Mouse (Mus musculus) embryonic facial prominence, embryonic 12.5 days (tissue): ENCODE measurements around the gene Tmem182. TPM values are rescaled to one million over a fixed set of nuclear protein-coding genes. Genes with fewer than 3 reads are reported as not detected.

Source experiments
- ATAC-seq: fragments of 200-750 bp; cut with Nextera tagmentation; 2 replicates; pipeline ENCODE4 v1.8.0; 2017; ENCODE audit not compliant: insufficient number of reproducible peaks, insufficient read depth, low FRiP score, low TSS enrichment
- H3K27ac ChIP-seq: fragments of 300-500 bp; sonication (generic); 2 replicates; pipeline ENCODE4 v1.5.1; 2016; ENCODE audit warnings: mild to moderate bottlenecking
- H3K27me3 ChIP-seq: fragments of 300-500 bp; sonication (generic); 2 replicates; pipeline ENCODE4 v1.6.1; 2016; ENCODE audit warnings: mild to moderate bottlenecking, moderate library complexity
- H3K36me3 ChIP-seq: fragments of 300-500 bp; sonication (generic); 2 replicates; pipeline ENCODE4 v1.6.1; 2016; ENCODE audit warnings: mild to moderate bottlenecking
- H3K4me1 ChIP-seq: fragments of 300-500 bp; sonication (generic); 2 replicates; pipeline ENCODE4 v1.6.1; 2016
- H3K4me2 ChIP-seq: fragments of 300-500 bp; sonication (generic); replicated peaks from 2 replicates; pipeline ENCODE4 v1.6.1; 2016; ENCODE audit warnings: mild to moderate bottlenecking, moderate library complexity
- H3K4me3 ChIP-seq: fragments of 300-500 bp; sonication (generic); 2 replicates; pipeline ENCODE4 v1.5.1; 2016; ENCODE audit warnings: mild to moderate bottlenecking
- H3K9ac ChIP-seq: fragments of 300-500 bp; sonication (generic); 2 replicates; pipeline ENCODE4 v1.6.1; 2016; ENCODE audit warnings: mild to moderate bottlenecking, moderate library complexity
- H3K9me3 ChIP-seq: fragments of 300-500 bp; sonication (generic); 2 replicates; pipeline ENCODE4 v1.6.1; 2016; ENCODE audit warnings: mild to moderate bottlenecking, moderate library complexity
- WGBS: fragments of 180-500 bp; shearing (Covaris S2); methylation state at CpG from one replicate; pipeline ENCODE4 v1.1.7; 2016; 5-methylcytosine and 5-hydroxymethylcytosine counted together
- polyA plus RNA-seq: library from polyadenylated mRNA; unstranded; fragments of >200 nt; fragmentation: Nextera tagmentation; extraction: Ambion mirVana; gene quantifications from 2 replicates; pipeline ENCODE4 v1.2.1, GENCODE M21; 2016

The Tmem182 gene
- polyA plus RNA-seq, 1 experiment from 2014 or later = 0.69 TPM

DNA sequence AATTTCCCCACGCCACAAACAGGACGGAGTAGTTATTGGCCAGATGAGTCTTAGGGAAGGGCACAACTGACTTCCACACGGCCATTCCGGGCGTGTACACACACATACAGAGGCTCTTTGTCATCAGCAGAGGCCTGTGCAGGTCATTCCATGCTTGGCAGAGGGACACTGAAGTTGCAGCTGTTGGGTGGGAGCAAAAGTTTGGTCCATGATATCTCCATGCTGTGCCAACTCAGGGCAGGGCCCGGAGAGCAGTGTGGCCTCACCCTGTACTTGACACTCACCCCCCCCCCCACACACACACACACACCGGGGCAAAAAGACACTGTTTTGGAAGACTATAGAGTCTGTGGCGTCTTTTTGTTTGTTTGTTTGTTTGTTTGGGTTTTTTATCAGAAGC is 35.2 kb downstream of the Tmem182 start:
- Histone ChIP-seq H3K4me2 (no peak overlapping the region), H3K36me3 (no peaks in the 10 kb centered on the region), H3K27me3 (no peaks in the 10 kb centered on the region), H3K9ac (no peak overlapping the region), H3K27ac (no peak overlapping the region), H3K4me1 (peaks cover 5% of the 10 kb centered on the region; the same call in 1 of the 2 replicates), H3K9me3 (no peaks in the 10 kb centered on the region), H3K4me3 (no peak overlapping the region)
- WGBS = 83% methylated on average over 8 of the region's 8 CpGs
- no peak for ATAC-seq

GRCm38 (mm10) chr1:40841032-40841761 is 35.8 kb downstream of the Tmem182 start:
- H3K9me3 ChIP-seq = no peaks in the 10 kb centered on the region
- no peaks in the 10 kb centered on the region for H3K36me3 ChIP-seq
- peaks cover 5% of the 10 kb centered on the region; the same call in 1 of the 2 replicates for H3K4me1 ChIP-seq
- H3K27ac ChIP-seq = no peak overlapping the region
- H3K4me2 ChIP-seq = no peak overlapping the region
- no peak overlapping the region for H3K9ac ChIP-seq
- ATAC-seq = no peak
- WGBS = 79% methylated on average over 5 of the region's 5 CpGs
- H3K4me3 ChIP-seq = no peak overlapping the region
- no peaks in the 10 kb centered on the region for H3K27me3 ChIP-seq

DNA sequence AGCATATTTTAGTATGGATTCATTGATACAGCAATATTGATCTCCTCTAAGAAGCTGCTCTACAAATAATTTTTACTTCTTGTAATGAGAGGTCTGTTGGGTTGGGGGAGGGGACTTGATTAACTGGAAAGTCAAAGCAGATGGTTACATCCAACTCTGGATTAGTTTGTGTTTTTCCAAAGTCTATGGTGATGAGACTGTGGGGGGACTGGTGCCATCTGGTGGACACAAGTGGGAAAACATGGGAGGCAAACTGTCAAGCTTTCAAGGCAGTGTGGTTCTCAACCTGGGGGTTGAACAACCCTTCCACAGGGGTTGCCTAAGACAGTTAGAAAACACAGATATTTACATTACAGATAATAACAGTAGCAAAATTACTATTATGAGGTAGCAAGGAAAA is 39.2 kb downstream of the Tmem182 start:
- H3K4me3 ChIP-seq = no peak overlapping the region
- H3K4me1 ChIP-seq = peaks cover 5% of the 10 kb centered on the region; the same call in 1 of the 2 replicates
- ATAC-seq = no peak
- no peaks in the 10 kb centered on the region for H3K27me3 ChIP-seq
- H3K27ac ChIP-seq = no peak overlapping the region
- no peak overlapping the region for H3K4me2 ChIP-seq
- H3K9me3 ChIP-seq = no peaks in the 10 kb centered on the region
- no peak overlapping the region for H3K9ac ChIP-seq
- H3K36me3 ChIP-seq = no peaks in the 10 kb centered on the region

DNA sequence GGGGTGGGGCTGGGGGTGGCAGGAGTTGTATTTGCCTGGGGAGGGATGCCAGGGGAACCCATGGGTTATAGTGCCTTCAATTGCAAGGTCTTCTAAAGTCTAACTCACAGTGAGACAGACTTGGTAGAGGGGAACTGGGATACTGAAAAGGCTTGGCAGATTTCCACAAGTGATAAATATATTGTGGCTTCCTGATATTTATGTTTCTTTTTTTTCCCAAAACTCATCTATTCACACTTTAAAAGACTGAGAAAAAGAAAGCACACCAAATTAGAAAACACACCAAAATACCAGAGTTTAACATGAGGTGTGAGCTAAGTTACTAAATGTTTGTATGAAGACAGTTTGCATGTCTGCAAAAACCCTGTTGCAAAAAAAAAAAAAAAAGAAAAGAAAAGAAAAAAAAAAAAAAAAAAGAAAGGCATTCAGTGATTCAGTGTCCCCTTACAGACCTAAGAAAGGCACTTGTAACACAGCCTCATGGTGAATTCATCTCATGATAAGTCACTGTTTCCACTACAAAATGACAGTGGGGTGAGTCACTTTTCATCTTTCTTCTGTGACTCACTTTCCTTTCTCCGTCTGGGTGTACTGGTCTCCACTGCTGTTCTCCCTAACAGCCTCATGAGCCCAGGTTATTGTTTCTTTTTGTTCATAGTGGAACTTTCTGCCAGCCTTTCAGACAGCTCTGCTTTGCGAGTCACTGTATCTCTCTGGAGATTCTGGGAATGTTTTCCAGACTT is 42.0 kb downstream of the Tmem182 start:
- Histone ChIP-seq H3K27ac (no peak overlapping the region), H3K4me2 (no peak overlapping the region), H3K36me3 (no peaks in the 10 kb centered on the region), H3K9me3 (no peaks in the 10 kb centered on the region), H3K4me1 (no peaks in the 10 kb centered on the region), H3K27me3 (no peaks in the 10 kb centered on the region), H3K9ac (no peak overlapping the region), H3K4me3 (no peak overlapping the region)
- WGBS = 70% methylated on average over 2 of the region's 2 CpGs
- ATAC-seq = no peak

GRCm38 (mm10) chr1:40851286-40851685 is 45.9 kb downstream of the Tmem182 start:
- no peaks in the 10 kb centered on the region for H3K4me1 ChIP-seq
- H3K4me3 ChIP-seq = no peak overlapping the region
- no peak for ATAC-seq
- H3K27me3 ChIP-seq = no peaks in the 10 kb centered on the region
- H3K27ac ChIP-seq = no peak overlapping the region
- no peaks in the 10 kb centered on the region for H3K36me3 ChIP-seq
- H3K9ac ChIP-seq = no peak overlapping the region
- H3K9me3 ChIP-seq = no peaks in the 10 kb centered on the region
- H3K4me2 ChIP-seq = no peak overlapping the region

- no peak for ATAC-seq
- Histone ChIP-seq H3K9ac (no peak overlapping the region), H3K27ac (no peak overlapping the region), H3K9me3 (no peaks in the 10 kb centered on the region), H3K36me3 (no peaks in the 10 kb centered on the region), H3K4me1 (no peaks in the 10 kb centered on the region), H3K4me3 (no peak overlapping the region), H3K27me3 (no peaks in the 10 kb centered on the region), H3K4me2 (no peak overlapping the region)
- WGBS = 60% methylated on average over 1 of the region's 1 CpGs
Observed at GRCm38 (mm10) chr1:40855268-40855667, 49.9 kb downstream of the Tmem182 start.

DNA sequence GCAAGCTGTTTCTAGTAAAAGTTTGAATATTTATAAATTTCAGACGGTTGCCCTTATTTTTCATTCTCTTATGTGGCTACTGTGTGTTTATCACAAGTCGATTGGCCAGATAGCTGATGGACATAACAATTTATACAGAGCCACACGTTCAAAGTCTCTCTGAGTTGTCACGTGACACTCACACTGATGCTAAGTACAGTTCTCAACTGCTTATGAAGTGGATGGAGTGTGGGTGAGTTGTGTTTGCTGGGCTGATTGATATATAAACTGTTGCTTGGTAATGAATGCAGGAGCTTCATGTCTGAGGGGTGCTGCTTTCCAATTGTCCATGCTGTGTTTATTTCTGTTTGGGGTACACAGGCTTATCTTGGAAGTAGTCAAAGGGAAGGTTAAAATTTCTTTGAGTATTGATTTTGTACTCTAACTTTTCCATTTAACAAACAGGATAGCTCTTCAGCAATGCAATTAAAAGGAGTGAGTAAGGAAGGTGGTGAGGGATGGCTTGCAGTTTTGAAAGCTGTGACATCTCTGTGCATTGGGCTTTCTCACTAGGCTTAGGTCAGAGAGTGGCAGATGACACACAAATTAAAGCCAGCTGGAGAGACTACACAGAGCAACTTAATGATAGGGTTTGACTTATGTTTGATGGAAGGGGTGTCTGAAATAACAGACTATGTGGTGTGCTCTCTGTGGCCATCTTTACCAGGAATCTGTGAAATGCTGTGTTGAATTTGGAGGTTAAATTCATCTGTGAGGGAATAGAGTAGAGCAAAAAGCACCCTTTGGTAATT is 51.6 kb downstream of the Tmem182 start:
- no peak for ATAC-seq
- H3K9ac ChIP-seq = no peak overlapping the region
- H3K9me3 ChIP-seq = no peaks in the 10 kb centered on the region
- no peak overlapping the region for H3K4me2 ChIP-seq
- H3K27me3 ChIP-seq = no peaks in the 10 kb centered on the region
- no peak overlapping the region for H3K4me3 ChIP-seq
- no peak overlapping the region for H3K27ac ChIP-seq
- H3K36me3 ChIP-seq = no peaks in the 10 kb centered on the region
- 72% methylated on average over 4 of the region's 4 CpGs for WGBS
- no peaks in the 10 kb centered on the region for H3K4me1 ChIP-seq

DNA sequence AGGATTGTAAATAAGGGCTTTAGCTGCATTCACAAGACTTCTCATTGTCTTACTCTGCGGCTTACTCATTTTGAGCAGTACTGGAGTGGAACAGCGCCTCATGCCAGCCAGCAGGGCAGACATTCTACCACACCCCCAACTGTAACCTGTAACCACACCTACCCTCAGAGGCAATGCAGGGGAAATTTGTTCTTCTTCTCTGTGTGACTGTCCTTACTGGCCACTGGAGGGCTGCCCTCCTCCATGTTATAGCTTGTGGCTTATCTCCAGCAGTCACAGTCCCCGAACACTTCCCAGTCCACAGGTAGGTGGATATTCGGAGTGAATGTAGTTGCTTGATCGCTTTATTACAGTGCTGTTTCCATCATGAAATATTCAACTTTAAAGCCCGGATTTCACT is 59.6 kb downstream of the Tmem182 start:
- Histone ChIP-seq H3K27me3 (no peaks in the 10 kb centered on the region), H3K9ac (no peak overlapping the region), H3K9me3 (no peaks in the 10 kb centered on the region), H3K27ac (no peak overlapping the region), H3K36me3 (no peaks in the 10 kb centered on the region), H3K4me3 (no peak overlapping the region), H3K4me1 (no peaks in the 10 kb centered on the region), H3K4me2 (no peak overlapping the region)
- 81% methylated on average over 6 of the region's 6 CpGs for WGBS
- ATAC-seq = no peak

- WGBS = 84% methylated on average over 3 of the region's 3 CpGs
- H3K4me2 ChIP-seq = no peak overlapping the region
- no peak overlapping the region for H3K27ac ChIP-seq
- no peak for ATAC-seq
- no peaks in the 10 kb centered on the region for H3K9me3 ChIP-seq
- no peak overlapping the region for H3K9ac ChIP-seq
- H3K4me3 ChIP-seq = no peak overlapping the region
- no peaks in the 10 kb centered on the region for H3K27me3 ChIP-seq
- H3K36me3 ChIP-seq = no peaks in the 10 kb centered on the region
- H3K4me1 ChIP-seq = no peaks in the 10 kb centered on the region
Observed at GRCm38 (mm10) chr1:40867106-40867505, 61.7 kb downstream of the Tmem182 start.

DNA sequence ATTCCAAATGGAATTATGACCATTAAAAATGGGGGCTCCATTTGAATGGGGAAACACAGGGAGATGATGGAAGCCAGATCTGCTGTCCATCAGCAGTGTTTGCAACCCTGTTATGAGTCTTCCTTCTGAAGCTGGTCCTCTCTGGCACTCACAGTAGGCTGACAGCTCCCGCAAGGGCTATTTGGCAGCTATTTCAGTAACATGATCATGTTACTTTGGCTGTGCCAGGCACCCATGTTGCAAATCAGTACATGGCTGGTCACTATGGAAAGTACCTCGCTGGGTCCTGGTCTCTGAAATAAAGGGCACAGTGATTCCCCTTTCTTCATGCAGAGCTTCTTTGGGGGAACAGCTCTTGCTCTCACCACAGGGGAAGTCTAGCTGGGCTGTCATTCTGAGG is 62.2 kb downstream of the Tmem182 start:
- no peak for ATAC-seq
- 84% methylated on average over 2 of the region's 2 CpGs for WGBS
- Histone ChIP-seq H3K4me1 (no peaks in the 10 kb centered on the region), H3K27me3 (no peaks in the 10 kb centered on the region), H3K4me2 (no peak overlapping the region), H3K9ac (no peak overlapping the region), H3K27ac (no peak overlapping the region), H3K4me3 (no peak overlapping the region), H3K9me3 (no peaks in the 10 kb centered on the region), H3K36me3 (no peaks in the 10 kb centered on the region)

DNA sequence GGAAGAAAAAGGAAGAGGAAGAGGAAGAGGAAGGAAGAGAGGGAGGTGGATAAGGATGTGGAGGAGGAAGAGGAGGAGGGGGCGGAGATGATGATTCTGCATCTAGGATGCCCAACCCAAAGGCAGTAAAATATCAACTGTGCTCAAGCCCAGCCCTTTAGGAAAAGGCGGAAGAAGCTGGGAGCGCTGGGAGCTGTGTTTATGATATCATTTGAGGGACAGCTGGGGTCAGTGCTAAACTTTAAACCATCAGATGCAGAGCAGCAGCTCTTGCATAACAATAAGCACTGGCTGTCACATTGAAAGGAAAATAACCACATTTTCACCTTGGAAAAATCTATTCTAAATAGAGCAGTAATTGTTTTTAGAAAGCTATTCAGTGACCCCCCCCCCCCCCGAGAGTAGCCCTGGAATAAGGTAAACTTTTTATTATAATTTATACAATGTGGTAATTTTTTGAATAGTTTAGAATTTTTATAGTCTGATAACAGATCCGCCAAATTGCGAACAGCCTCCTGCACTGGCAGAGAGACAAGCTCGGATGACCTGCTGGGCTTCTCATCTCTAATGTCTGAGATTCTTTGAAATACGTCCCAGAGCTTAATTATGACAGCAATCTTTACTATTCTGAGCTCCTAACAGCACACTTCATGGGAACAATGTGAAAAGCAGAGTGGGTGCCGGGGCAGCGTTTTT is 68.5 kb downstream of the Tmem182 start:
- H3K27me3 ChIP-seq = no peaks in the 10 kb centered on the region
- no peak overlapping the region for H3K4me2 ChIP-seq
- no peaks in the 10 kb centered on the region for H3K9me3 ChIP-seq
- 0 out of 2 replicates have a peak, but pooled peaks cover 4% of the 10 kb centered on the region for H3K4me1 ChIP-seq
- no peak overlapping the region for H3K27ac ChIP-seq
- H3K4me3 ChIP-seq = no peak overlapping the region
- no peak for ATAC-seq
- 59% methylated on average over 10 of the region's 10 CpGs for WGBS
- no peak overlapping the region for H3K9ac ChIP-seq
- no peaks in the 10 kb centered on the region for H3K36me3 ChIP-seq
